Mouse (Mus musculus): ENCODE results near the gene Kat7.
A peak's percentile ranks its signal among the peaks of the same experiment; 100 is the strongest.

DNA sequence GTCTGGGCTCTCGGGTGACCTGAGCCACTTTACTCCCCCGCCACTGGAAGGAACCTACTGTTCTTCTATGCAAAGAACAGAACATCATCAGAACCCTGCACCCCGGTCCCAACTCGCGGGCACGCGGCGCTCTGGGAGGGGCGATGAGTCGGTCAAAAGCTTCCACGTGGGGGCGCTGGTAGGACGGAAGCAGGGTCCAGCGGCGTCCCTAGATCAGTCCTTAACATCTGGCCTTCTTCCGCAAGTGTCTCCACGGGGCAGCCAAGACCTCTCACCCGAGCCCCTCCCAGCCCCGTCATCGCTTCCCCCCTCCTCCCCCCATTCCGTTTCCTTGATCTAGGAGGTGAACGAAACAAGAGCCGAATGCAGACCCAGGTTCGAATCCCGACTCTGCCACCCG, 51.6 kb downstream of the Kat7 start:
- TF ChIP-seq CTCF (IDR thresholded peaks at IDR 0.05; ENCODE audit: low read depth) (peak; percentile 76), EP300 (optimal IDR thresholded peaks at IDR 0.05) (no peak)

Data from stomach, postnatal 0 days (tissue).